Mouse (Mus musculus) cerebellum, adult 2 months (tissue): Measurements from ENCODE around the gene Tfap2e. TPM values are rescaled to one million over a fixed set of nuclear protein-coding genes. Genes with fewer than 3 reads are reported as not detected.
A peak's percentile ranks its signal among the peaks of the same experiment; 100 is the strongest.

Experiments
- DNase-seq, 2 experiments: peaks; one replicate each; pipeline ENCODE4 v3.0.0; 2021
- H3K27ac ChIP-seq: fragments of 200-500 bp; 2 replicates; pipeline ENCODE4 v1.5.1; 2012; ENCODE audit warnings: low read length, control low read depth, inconsistent platforms; ENCODE audit not compliant: insufficient read depth
- H3K27me3 ChIP-seq: fragments of 200-500 bp; 2 replicates; pipeline ENCODE4 v1.6.1; 2012; ENCODE audit warnings: inconsistent platforms, mild to moderate bottlenecking, low read length, moderate library complexity; ENCODE audit not compliant: control insufficient read depth, insufficient read depth
- H3K4me1 ChIP-seq: fragments of 200-500 bp; 2 replicates; pipeline ENCODE4 v1.6.1; 2011; ENCODE audit warnings: low read length; ENCODE audit not compliant: control insufficient read depth, insufficient read depth
- H3K4me3 ChIP-seq: fragments of 200-500 bp; replicated peaks from 2 replicates; pipeline ENCODE3; 2011; ENCODE audit warnings: mild to moderate bottlenecking, low read depth, low read length, control low read depth; ENCODE audit not compliant: insufficient read depth
- CTCF ChIP-seq: fragments of 200-500 bp; IDR thresholded peaks from 2 replicates; pipeline ENCODE4 v1.5.1; 2011; ENCODE audit warnings: low read depth, mild to moderate bottlenecking, control low read depth, low read length, moderate library complexity, borderline replicate concordance; ENCODE audit not compliant: insufficient read depth
- POLR2A ChIP-seq: fragments of 200-500 bp; IDR thresholded peaks from 2 replicates; pipeline ENCODE4 v1.6.1; 2011; ENCODE audit warnings: low read length, control low read depth, borderline replicate concordance; ENCODE audit not compliant: insufficient read depth
- WGBS: fragments of 180-500 bp; shearing (Covaris S2); methylation state at CpG from one replicate; pipeline ENCODE4 v1.1.7; 2018; 5-methylcytosine and 5-hydroxymethylcytosine counted together
- polyA plus RNA-seq: library from polyadenylated mRNA; depleted of rRNA; stranded (reverse); fragments of >200 nt; gene quantifications from 2 replicates; pipeline ENCODE4 v1.2.3, GENCODE M21; 2012

Tfap2e gene
- polyA plus RNA-seq, 1 experiment = not detected

- 28% methylated on average over 12 of the region's 12 CpGs for WGBS
- Histone ChIP-seq H3K4me3 (no peak overlapping the region), H3K27me3 (no peaks in the 10 kb centered on the region), H3K27ac (no peak overlapping the region), H3K4me1 (peaks cover 13% of the 10 kb centered on the region)
- peak in 1 of 2 experiments; percentile 13 for DNase-seq
- TF ChIP-seq POLR2A = no peak
- TF ChIP-seq CTCF = no peak
Measured at GRCm38 (mm10) chr4:126754736-126755374, 18.8 kb upstream of the Tfap2e start.

GRCm38 (mm10) chr4:126754231-126754611 lies 18.2 kb upstream of the Tfap2e start:
- DNase-seq = no peak
- H3K4me3 ChIP-seq = peak overlapping the region; percentile 96
- no peak for TF ChIP-seq POLR2A
- no peak for TF ChIP-seq CTCF
- no peaks in the 10 kb centered on the region for H3K27me3 ChIP-seq
- under 1% methylated on average over 12 of the region's 12 CpGs for WGBS
- peak overlapping the region; percentile 96 for H3K27ac ChIP-seq
- peaks cover 18% of the 10 kb centered on the region for H3K4me1 ChIP-seq

DNA sequence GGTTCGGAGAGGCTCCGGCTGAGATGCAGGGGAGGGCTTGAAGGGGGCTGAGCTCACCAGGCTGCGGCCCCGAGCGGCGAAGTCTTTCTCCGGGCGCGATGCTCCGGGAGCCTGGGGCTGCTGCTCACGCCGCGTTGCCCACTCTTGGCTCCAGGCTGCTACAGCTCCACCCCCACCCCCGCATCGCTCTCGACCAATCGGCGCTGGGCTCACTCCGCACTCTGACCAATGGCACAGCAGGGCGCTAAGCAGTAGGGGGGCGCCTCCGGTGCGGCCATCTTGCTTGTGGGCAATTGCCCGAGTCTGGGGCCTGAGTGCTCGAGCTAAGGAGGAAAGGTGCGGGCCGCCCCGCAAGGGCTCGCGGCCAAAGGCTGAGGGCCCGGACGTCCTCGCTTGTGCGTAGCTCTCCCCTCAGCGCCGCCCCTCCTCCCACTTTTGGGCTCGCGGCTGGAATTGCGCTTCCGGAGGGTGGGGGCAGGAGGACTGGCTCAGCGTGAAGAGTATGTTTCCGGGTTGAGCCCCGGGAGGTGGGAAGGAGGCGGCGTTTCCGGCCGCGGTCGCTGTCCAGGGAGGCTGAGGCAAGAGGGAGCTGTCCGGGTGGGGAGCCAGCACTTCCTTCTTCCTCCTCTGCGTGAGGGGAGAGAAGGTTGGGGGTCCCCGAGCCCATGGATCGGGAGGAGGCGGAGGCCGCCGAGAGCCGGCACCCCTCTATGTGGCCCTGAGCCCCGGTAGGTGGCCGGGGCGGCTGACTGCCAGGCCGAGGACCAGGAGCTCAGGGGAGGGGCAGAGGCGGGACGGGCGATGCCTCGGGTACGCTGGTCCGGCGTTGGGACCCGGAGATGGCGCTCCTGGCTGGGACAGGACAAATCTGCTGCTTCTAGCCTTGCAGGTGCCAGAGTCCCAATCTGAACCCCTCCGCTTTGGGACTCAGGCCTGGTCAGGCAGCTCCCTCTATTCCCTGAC lies 17.5 kb upstream of the Tfap2e start, which contains the start of the genes Ncdn and AU040320:
Ncdn (minus strand) TSS at position 171 of the 963 bp plus-strand sequence.
AU040320 (plus strand) TSS at position 277 of the 963 bp plus-strand sequence.
- H3K4me1 ChIP-seq = peaks cover 20% of the 10 kb centered on the region
- peak within 1 kb of the TSS; percentile 97 for H3K27ac ChIP-seq
- WGBS = 1% methylated on average over 71 of the region's 71 CpGs
- no peak for TF ChIP-seq CTCF
- peak; percentile 88 for TF ChIP-seq POLR2A
- H3K4me3 ChIP-seq = peak within 1 kb of the TSS; percentile 96
- DNase-seq = peak; percentile 98 to 99
- H3K27me3 ChIP-seq = no peaks in the 10 kb centered on the region

DNA sequence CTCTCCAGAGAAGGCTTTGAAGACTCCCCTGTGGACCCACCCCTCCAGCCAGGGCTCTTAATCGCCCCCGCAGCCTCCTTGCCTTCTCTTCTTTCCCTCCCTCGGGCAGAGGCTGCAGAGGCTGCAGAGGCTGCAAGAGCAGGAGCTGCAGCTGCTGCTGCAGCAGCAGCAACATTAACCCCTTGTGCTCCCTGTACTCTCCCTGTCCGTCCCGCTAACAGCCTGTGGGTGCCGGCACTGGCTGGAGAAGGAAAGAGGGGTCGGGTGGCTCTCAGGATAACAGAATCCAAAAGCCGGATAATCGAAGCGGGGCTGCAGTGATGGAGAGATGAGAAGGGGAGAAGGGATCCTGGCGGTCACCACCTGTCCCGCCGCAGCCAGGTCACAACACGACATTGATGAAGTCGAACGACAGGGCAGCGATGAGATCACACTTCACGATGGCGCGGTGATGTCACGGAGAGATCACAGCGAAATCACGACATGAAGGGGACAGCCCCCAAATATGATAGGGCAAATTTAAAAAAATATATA lies 16.6 kb upstream of the Tfap2e start:
- peak overlapping the region; percentile 97 for H3K27ac ChIP-seq
- H3K27me3 ChIP-seq = no peaks in the 10 kb centered on the region
- H3K4me1 ChIP-seq = peaks cover 22% of the 10 kb centered on the region
- WGBS = under 1% methylated on average over 23 of the region's 23 CpGs
- TF ChIP-seq CTCF (no peak), POLR2A (no peak)
- DNase-seq = peak; percentile 72
- peak overlapping the region; percentile 96 for H3K4me3 ChIP-seq

- peaks cover 20% of the 10 kb centered on the region for H3K4me1 ChIP-seq
- no peaks in the 10 kb centered on the region for H3K27me3 ChIP-seq
- WGBS = 2% methylated on average over 13 of the region's 13 CpGs
Measured at GRCm38 (mm10) chr4:126752024-126752607, 16.1 kb upstream of the Tfap2e start.

GRCm38 (mm10) chr4:126751556-126752023 lies 15.6 kb upstream of the Tfap2e start:
- peak overlapping the region; percentile 90 for H3K27ac ChIP-seq
- peak overlapping the region; percentile 96 for H3K4me3 ChIP-seq
- TF ChIP-seq CTCF (no peak), POLR2A (no peak)
- H3K4me1 ChIP-seq = peaks cover 23% of the 10 kb centered on the region
- no peaks in the 10 kb centered on the region for H3K27me3 ChIP-seq
- 8% methylated on average over 10 of the region's 10 CpGs for WGBS
- peak in 1 of 2 experiments; percentile 61 for DNase-seq

More at GRCm38 (mm10) chr4:126752024-126752607, 16.1 kb upstream of the Tfap2e start:
- Histone ChIP-seq H3K27ac (peak overlapping the region; percentile 97), H3K4me3 (peak overlapping the region; percentile 96)
- TF ChIP-seq CTCF (0 out of 2 replicates have a peak, but pooled peaks have one; percentile 20), POLR2A (no peak)
- peak; percentile 72 to 73 for DNase-seq
